Mouse (Mus musculus) granulocyte monocyte progenitor cell, adult 5-6 weeks (primary cell): ENCODE results near the gene Fam89b. TPM values are rescaled to one million over a fixed set of nuclear protein-coding genes. Genes with fewer than 3 reads are reported as not detected.

Experiments
- ATAC-seq: replicated peaks from 2 replicates; pipeline ENCODE4 v1.8.0; 2016; ENCODE audit warnings: mild to moderate bottlenecking, moderate TSS enrichment, inconsistent platforms; ENCODE audit not compliant: poor library complexity, severe bottlenecking
- total RNA-seq, 2 experiments: library from RNA; stranded (forward) in 1 of 2; stranded (reverse) in 1 of 2; fragments of 200-712, 200-1000 nt in 1 of 2; fragments of >200 nt in 1 of 2; fragmentation: Nextera tagmentation in 1 of 2; gene quantifications; 2 replicates each; pipeline ENCODE4 v1.2.3; 2014 to 2017

The Fam89b gene
- total RNA-seq, 2 experiments from 2014 or later = 20.9 to 37.4 TPM

- no peak for ATAC-seq
These were observed 11.2 kb upstream of the Fam89b start, which contains the start of gene Ltbp3 for GRCm38 (mm10) chr19:5740320-5741317. TSS of gene Ltbp3 (plus strand) at chr19:5740904.

GRCm38 (mm10) chr19:5739446-5739845, 10.0 kb upstream of the Fam89b start:
- ATAC-seq = no peak

GRCm38 (mm10) chr19:5734325-5734724, 4.9 kb upstream of the Fam89b start:
- no peak for ATAC-seq

- peak; percentile 77 for ATAC-seq
These were observed 2.0 kb upstream of the Fam89b start for GRCm38 (mm10) chr19:5731264-5731978.

DNA sequence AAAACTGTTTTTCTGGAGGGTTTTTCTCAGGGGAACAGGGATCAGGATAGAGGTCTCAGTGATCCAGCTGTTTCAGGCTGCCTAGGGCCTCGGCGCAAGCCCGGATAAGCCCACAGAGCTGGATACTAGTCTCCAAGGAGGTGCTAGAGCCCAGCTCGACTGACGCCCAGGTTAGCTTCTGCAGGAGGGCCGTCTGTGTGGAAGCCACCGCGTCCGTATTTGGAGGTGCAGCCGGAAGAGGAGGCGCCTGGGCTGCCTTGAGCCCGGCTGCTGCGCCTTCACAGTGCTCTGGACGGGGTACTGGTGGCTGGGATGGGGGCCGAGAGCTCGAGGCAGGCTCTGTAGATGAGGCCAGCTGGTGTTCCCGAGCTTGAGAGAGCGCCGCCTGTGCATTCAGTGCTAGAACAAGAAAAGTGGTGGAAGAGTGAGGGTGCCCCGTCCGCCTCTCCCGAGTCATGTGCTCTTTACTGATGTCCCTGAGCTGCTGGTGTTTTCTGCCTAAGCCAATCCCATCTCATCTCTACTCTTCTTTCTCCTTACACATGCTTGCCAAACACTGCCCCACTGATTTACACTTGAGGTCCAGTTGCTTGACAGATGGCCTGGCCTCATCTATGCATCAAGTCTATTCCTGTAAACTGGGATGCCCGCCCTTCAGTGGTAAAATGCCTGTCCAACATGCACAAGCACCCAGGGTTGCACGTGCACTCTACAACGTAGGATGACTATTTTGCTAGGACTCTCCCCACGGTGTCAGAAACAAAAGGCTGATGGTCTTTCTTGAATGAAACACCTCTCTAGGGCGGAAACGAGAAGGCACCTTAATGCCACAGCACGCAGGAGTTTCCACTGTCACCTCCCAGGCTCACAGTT, 1.1 kb upstream of the Fam89b start:
- ATAC-seq = no peak

DNA sequence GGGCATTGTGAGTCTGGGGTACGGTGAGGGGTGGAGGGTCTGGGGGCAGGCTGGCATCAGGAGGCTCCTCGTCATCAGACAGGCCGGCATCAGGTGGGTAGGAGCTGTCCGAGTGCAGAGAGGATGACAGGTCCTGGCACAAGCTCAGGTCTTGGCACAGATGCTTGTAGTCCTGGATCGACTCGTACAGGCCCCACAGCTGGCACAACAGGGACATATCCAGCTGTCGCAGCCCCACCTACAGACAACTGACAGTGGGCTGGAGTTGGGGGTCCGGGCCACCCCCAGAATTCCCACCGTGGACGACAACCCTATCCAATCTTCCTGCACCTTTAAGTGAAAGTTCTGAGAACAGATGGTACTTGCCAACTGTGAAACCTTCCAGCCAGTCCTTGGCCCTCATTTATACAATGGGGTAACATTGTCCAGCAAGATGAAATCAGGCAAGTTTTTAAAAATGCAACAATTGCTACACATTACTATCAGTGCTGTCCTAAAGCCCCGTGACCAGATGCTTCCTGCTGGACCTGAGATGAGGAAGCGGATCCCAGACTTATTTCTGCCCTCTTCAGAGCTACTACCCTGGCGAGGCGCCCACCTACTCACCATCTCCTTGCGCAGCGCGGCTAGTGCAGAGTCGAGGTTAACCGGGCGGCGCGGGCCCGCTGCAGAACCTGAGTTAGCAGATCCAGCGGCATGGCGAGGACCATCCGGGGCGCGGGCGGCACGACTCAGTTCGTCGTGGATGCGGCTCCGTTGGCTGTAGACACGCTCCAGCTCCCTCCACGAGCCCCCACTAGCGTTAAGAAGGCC, 616 bp downstream of the Fam89b start:
- 0 out of 2 replicates have a peak, but pooled peaks have one; percentile 4 for ATAC-seq

DNA sequence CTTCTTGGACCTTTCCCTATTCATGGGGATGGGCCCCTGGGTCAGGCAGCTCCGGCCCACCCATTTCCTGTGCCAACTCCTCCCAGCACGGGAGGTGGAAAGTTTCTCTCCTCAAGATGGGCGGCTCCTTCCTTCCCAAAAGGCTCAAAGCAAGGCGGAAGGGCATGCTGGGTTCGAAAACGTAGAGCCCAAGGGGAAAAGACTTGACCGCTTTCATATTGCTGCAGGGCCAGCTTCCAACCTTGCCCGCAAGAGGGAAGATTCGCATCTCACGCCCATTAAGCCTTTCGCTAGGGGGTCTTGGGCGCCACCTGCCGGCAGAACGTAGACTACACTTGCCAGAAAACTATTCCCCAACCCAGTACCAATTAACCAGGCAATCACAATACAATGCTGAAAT, 1.8 kb downstream of the Fam89b start:
- peak; percentile 10 for ATAC-seq

- no peak for ATAC-seq
These were observed 2.4 kb downstream of the Fam89b start for GRCm38 (mm10) chr19:5726961-5727578.

DNA sequence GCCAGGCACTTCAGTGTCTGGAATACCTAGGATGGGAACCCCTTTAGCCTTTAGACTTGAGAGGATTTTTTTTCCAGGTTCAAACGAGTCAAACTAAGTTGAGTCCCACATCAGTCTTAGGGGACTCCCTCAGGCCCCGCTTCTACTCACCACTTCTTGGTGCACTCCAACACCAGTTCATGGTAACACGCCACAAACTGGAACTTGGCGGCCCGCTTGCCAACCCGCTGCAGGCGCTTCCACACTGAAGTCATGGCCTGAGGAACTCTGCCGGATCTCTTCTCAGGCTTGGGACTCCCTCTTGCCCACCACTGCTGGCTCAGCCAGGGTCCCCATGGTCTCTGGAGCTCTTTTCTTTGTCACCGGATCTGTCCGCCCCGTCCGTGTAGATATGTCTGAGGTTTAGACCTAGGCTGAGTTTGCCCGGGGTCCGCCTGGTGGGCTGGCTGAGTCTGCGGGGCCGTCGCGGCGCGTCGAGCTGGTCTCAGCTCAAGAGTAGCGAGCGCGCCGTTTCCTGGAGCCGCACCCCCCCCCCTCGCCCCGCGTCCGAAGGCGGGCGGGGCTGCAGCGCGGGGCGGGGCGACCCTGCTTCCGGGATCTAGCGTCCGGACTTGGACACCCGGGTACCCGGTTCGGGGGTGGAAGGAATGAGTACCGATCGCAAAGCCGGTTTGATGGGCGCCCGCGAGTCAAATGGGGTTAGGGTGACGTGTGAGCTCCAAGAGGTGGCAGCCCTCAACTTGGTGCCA, 3.5 kb downstream of the Fam89b start, which contains the start of gene Ehbp1l1:
Ehbp1l1 (minus strand) TSS at position 551 of the 749 bp plus-strand sequence.
- peak; percentile 6 for ATAC-seq

DNA sequence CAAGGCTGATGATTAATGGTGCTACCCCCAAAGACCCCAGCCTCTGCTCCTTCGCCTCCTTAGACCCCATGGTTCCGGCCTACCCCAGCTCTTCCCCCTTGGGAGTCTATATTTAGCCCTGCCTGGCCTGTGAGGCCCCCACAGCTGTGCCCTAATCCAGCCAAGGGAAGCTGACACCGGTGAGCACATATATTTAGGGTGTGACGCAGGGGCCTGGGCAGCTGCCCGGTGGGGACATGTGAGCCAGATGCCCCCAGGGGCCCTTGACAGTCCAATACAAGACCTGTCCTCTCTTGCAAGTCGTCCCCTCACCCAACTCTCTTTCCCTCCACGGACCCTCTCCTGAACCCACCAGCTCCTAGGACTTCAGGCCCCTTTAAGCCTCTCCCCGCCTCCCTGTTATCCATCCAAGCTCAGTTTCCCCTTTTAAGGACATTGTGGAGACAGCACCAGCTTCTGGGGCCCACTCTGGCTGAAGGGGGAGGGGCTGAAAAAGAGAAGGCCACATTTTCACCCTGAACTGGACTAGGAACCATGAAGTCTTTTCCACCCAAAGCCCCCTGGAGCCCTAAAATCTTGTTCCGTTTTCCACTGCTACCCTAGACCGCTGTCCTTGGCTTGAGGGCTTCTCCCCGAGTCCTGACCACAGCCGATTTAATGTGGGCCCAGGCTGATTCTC, 4.3 kb downstream of the Fam89b start:
- ATAC-seq = peak; percentile 12; the same call in 1 of the 2 replicates

GRCm38 (mm10) chr19:5724549-5724941, 4.9 kb downstream of the Fam89b start:
- peak; percentile 70 for ATAC-seq

DNA sequence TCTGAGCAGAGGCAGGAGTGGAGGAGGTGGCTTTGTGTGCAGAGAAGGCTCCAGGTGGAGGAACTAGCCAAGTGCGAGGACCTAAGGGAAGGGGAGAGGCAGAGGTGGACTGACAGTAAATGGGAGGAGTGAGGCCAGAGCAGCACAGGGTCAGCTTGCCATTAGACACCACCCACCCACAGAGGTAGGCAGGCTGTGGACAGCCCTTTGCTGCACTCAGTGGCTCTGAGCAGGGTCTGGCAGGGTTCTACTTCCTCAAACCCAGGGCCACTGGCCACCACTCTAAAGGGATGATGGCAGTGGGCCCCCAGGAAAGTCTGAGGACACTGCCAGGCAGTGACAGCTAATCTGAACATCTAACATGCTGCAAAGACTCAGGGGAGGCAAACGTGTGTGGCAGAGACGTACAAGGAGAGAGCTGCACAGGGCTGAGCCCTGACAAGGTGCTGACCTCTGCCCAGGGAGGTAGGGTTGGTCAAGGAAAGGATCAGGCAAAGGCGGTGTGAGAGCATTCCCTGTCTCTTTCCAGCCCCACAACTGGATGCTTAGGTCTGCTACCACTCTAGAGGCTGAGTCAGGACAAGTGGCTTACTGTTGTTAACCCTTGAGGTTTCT, 5.4 kb downstream of the Fam89b start:
- ATAC-seq = no peak

GRCm38 (mm10) chr19:5722848-5723425, 6.5 kb downstream of the Fam89b start:
- ATAC-seq = no peak

- ATAC-seq = no peak
These were observed 8.2 kb downstream of the Fam89b start for GRCm38 (mm10) chr19:5721233-5721632.

- no peak for ATAC-seq
These were observed 12.5 kb downstream of the Fam89b start for GRCm38 (mm10) chr19:5716955-5717354.

DNA sequence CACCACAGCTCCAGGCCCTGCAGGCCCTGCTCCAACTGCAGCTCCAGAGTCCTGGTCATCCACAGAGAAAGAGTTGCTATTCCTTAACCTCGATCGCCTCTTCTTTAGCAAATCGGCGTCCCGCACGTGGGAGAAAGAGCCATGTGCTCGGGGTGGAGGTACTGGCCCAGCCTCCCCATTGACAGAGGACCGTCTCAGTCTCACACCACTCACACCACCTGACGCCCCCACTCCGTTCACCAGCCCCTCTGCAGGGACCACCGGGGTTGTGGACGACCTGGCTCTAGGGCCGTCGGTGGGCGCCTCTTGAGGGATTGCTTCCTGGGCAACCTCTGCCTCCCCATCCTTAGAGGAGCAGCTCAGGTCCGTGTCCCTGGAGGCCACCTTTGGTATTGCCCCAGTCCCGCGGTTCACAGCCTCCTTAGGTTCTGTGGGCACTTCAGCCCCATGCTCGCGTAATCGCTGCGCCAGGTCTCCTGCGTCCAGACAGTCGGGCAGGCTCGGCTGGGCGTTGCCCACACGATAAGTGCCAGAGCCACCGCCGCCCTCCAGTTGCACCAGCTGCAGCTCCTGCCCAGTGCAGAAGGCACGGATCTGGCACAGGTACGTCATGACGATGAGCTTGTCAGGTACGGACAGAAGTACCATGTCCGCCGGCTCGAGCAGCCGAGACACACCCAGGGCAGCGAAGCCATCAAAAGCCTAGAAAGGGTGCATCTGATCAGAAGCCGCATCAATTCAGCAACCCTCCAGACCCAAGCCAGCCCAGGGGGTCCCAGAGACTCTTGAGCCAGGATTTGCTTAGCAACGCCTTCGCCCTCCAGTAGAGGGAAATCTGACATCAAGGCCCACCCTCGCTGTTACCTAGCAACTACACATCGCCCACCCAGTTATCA, 13.4 kb downstream of the Fam89b start:
- ATAC-seq = no peak
